Mouse (Mus musculus) Patski (cell line): ENCODE results near the gene Clec1b. TPM values are rescaled to one million over a fixed set of nuclear protein-coding genes. Genes with fewer than 3 reads are reported as not detected.

Experiments
- ATAC-seq: fragments of 100-300 bp; one replicate; pipeline ENCODE4 v1.8.0; 2021
- CTCF ChIA-PET: fragments of 350-600 bp; sonication (Branson Sonifier 250); formaldehyde crosslinking; loops from one replicate; lab custom pipeline; 2022; ENCODE audit warnings: inconsistent platforms; lab: Charles Lee
- POLR2A ChIA-PET: fragments of 350-600 bp; sonication (Branson Sonifier 250); formaldehyde crosslinking; loops from one replicate; lab custom pipeline; 2022; ENCODE audit warnings: antibody characterized with exemption, inconsistent platforms; lab: Charles Lee
- DNase-seq: peaks from one replicate; pipeline ENCODE4 v3.0.0-alpha.2; 2011; ENCODE audit warnings: low read depth, low spot score
- H3K27me3 ChIP-seq: fragments of 371-371 bp; one replicate; pipeline ENCODE4 v1.5.1; 2021
- CTCF ChIP-seq: fragments of 100-300 bp; IDR thresholded peaks from one replicate; pipeline ENCODE4 v1.5.1; 2021
- in situ Hi-C: fragments of 300-500 bp; cut with MboI; formaldehyde crosslinking; loops from 3 replicates; pipeline ENCODE4 v1.11.1; 2018; ENCODE audit warnings: low pct_unique_long_range_greater_than_20kb, mixed read lengths
- polyA plus RNA-seq: library from polyadenylated mRNA; unstranded; gene quantifications from one replicate; pipeline ENCODE4 v1.2.3, GENCODE M21; 2021

The Clec1b gene
- polyA plus RNA-seq = not detected

- TF ChIP-seq CTCF = no peak
- CTCF ChIA-PET = interaction anchor here (1.0 to 1.6 kb wide), 2 partner anchors 26 to 147 kb away, joined by 3 read pairs; no protein-coding TSS in a partner anchor
- no peak for ATAC-seq
- POLR2A ChIA-PET = no interaction called here
- in situ Hi-C loops = loop anchor here (10.0 kb wide), 1 partner anchor 128 kb away; no protein-coding TSS in a partner anchor
- H3K27me3 ChIP-seq = peaks cover 79% of the 10 kb centered on the region
- no peak for DNase-seq
These were observed at the start of gene Clec1b for GRCm38 (mm10) chr6:129396997-129397396. Clec1b (plus strand) TSS chr6:129397297.

GRCm38 (mm10) chr6:129349524-129350352, 47.4 kb upstream of the Clec1b start:
- DNase-seq = no peak
- CTCF ChIA-PET = interaction anchor here (0.9 kb wide), 1 partner anchor 9 kb away, joined by 3 read pairs; no protein-coding TSS in a partner anchor
- no peak for TF ChIP-seq CTCF
- ATAC-seq = no peak
- peaks cover 4% of the 10 kb centered on the region for H3K27me3 ChIP-seq
- POLR2A ChIA-PET = no interaction called here
- in situ Hi-C loops = loop anchor here (25.0 kb wide), 1 partner anchor 487 kb away; no protein-coding TSS in a partner anchor

- POLR2A ChIA-PET = no interaction called here
- no peak for DNase-seq
- no peak for TF ChIP-seq CTCF
- no peaks in the 10 kb centered on the region for H3K27me3 ChIP-seq
- in situ Hi-C loops = loop anchor here (25.0 kb wide), 1 partner anchor 489 kb away; no protein-coding TSS in a partner anchor
- no peak for ATAC-seq
- CTCF ChIA-PET = no interaction called here
These were observed 46.0 kb upstream of the Clec1b start for GRCm38 (mm10) chr6:129351091-129351490.

- TF ChIP-seq CTCF = no peak
- in situ Hi-C loops = loop anchor here (25.0 kb wide), 1 partner anchor 493 kb away; no protein-coding TSS in a partner anchor
- CTCF ChIA-PET = no interaction called here
- POLR2A ChIA-PET = no interaction called here
- H3K27me3 ChIP-seq = peaks cover 8% of the 10 kb centered on the region
- DNase-seq = no peak
- ATAC-seq = no peak
These were observed 41.3 kb upstream of the Clec1b start for GRCm38 (mm10) chr6:129355774-129356173.

- ATAC-seq = no peak
- no peak for TF ChIP-seq CTCF
- ChIA-PET POLR2A (no interaction called here), CTCF (no interaction called here)
- in situ Hi-C loops = loop anchor here (25.0 kb wide), 1 partner anchor 494 kb away; no protein-coding TSS in a partner anchor
- no peak for DNase-seq
- H3K27me3 ChIP-seq = peaks cover 8% of the 10 kb centered on the region
These were observed 40.7 kb upstream of the Clec1b start for GRCm38 (mm10) chr6:129356430-129356829.

GRCm38 (mm10) chr6:129359515-129359914, 37.6 kb upstream of the Clec1b start:
- H3K27me3 ChIP-seq = peaks cover 23% of the 10 kb centered on the region
- no peak for TF ChIP-seq CTCF
- POLR2A ChIA-PET = no interaction called here
- no peak for DNase-seq
- ATAC-seq = no peak
- in situ Hi-C loops = loop anchor here (25.0 kb wide), 1 partner anchor 497 kb away; no protein-coding TSS in a partner anchor
- CTCF ChIA-PET = interaction anchor here (0.6 to 0.7 kb wide), 2 partner anchors 10 to 1991 kb away, joined by 3 read pairs; no protein-coding TSS in a partner anchor

GRCm38 (mm10) chr6:129363942-129364341, 33.2 kb upstream of the Clec1b start:
- TF ChIP-seq CTCF = no peak
- in situ Hi-C loops = loop anchor here (5.0 to 25.0 kb wide), 2 partner anchors 107 to 502 kb away; no protein-coding TSS in a partner anchor
- DNase-seq (no peak), ATAC-seq (no peak)
- H3K27me3 ChIP-seq = peaks cover 27% of the 10 kb centered on the region
- ChIA-PET CTCF (interaction anchor here (1.1 kb wide), 1 partner anchor 99 kb away, joined by 3 read pairs; no protein-coding TSS in a partner anchor), POLR2A (no interaction called here)

- POLR2A ChIA-PET = no interaction called here
- peak; percentile 85 for TF ChIP-seq CTCF
- no peak for DNase-seq
- peaks cover 39% of the 10 kb centered on the region for H3K27me3 ChIP-seq
- peak; percentile 87 for ATAC-seq
- CTCF ChIA-PET = interaction anchor here (0.6 to 1.8 kb wide), 6 partner anchors 8 to 106 kb away, joined by 3 to 6 read pairs (median 4); no protein-coding TSS in a partner anchor
- in situ Hi-C loops = loop anchor here (25.0 kb wide), 1 partner anchor 504 kb away; no protein-coding TSS in a partner anchor
These were observed 31.1 kb upstream of the Clec1b start for GRCm38 (mm10) chr6:129365959-129366359.

- ATAC-seq (no peak), DNase-seq (no peak)
- POLR2A ChIA-PET = no interaction called here
- peaks cover 34% of the 10 kb centered on the region for H3K27me3 ChIP-seq
- in situ Hi-C loops = loop anchor here (25.0 kb wide), 1 partner anchor 507 kb away; no protein-coding TSS in a partner anchor
- CTCF ChIA-PET = no interaction called here
- TF ChIP-seq CTCF = no peak
These were observed 27.5 kb upstream of the Clec1b start for GRCm38 (mm10) chr6:129369374-129370132.

GRCm38 (mm10) chr6:129374937-129375471, 22.1 kb upstream of the Clec1b start:
- peaks cover 40% of the 10 kb centered on the region for H3K27me3 ChIP-seq
- DNase-seq (no peak), ATAC-seq (no peak)
- POLR2A ChIA-PET = no interaction called here
- TF ChIP-seq CTCF = no peak
- CTCF ChIA-PET = interaction anchor here (1.3 to 2.0 kb wide), 2 partner anchors 9 to 10 kb away, joined by 3 to 5 read pairs; partner anchors contain the start of gene Clec12b
- in situ Hi-C loops = loop anchor here (25.0 kb wide), 1 partner anchor 513 kb away; no protein-coding TSS in a partner anchor
